Mouse (Mus musculus) midbrain, embryonic 16.5 days (tissue): ENCODE results near the gene Cdr2. TPM values are rescaled to one million over a fixed set of nuclear protein-coding genes. Genes with fewer than 3 reads are reported as not detected.
"Not testable (repeated sequence)": the region's sequence is repeated elsewhere in the genome, so short reads cannot be mapped to it uniquely, and the experiment has no call there.

Source experiments
- ATAC-seq: fragments of 200-750 bp; cut with Nextera tagmentation; 2 replicates; pipeline ENCODE4 v1.8.0; 2017; ENCODE audit warnings: moderate TSS enrichment
- H3K27ac ChIP-seq: fragments of 300-500 bp; sonication (generic); 2 replicates; pipeline ENCODE4 v1.5.1; 2014; ENCODE audit warnings: mild to moderate bottlenecking, low read length, mixed read lengths
- H3K27me3 ChIP-seq: fragments of 300-500 bp; sonication (generic); 2 replicates; pipeline ENCODE4 v1.6.1; 2014; ENCODE audit warnings: low read depth, low read length, mixed read lengths; ENCODE audit not compliant: control insufficient read depth, insufficient read depth
- H3K36me3 ChIP-seq: fragments of 300-500 bp; sonication (generic); 2 replicates; pipeline ENCODE4 v1.6.1; 2014; ENCODE audit warnings: mild to moderate bottlenecking, low read length, moderate library complexity, mixed read lengths; ENCODE audit not compliant: control insufficient read depth, insufficient read depth
- H3K4me1 ChIP-seq: fragments of 300-500 bp; sonication (generic); 2 replicates; pipeline ENCODE4 v1.6.1; 2014; ENCODE audit warnings: mild to moderate bottlenecking, low read length, mixed read lengths; ENCODE audit not compliant: control insufficient read depth, insufficient read depth
- H3K4me2 ChIP-seq: fragments of 300-500 bp; sonication (generic); 2 replicates; pipeline ENCODE4 v1.6.1; 2014; ENCODE audit warnings: mild to moderate bottlenecking, low read length, mixed read lengths
- H3K4me3 ChIP-seq: fragments of 300-500 bp; sonication (generic); 2 replicates; pipeline ENCODE4 v1.5.1; 2014; ENCODE audit warnings: low read depth, mild to moderate bottlenecking, low read length, moderate library complexity, mixed read lengths
- H3K9ac ChIP-seq: fragments of 300-500 bp; sonication (generic); 2 replicates; pipeline ENCODE4 v1.6.1; 2014; ENCODE audit warnings: low read depth, low read length, mixed read lengths
- H3K9me3 ChIP-seq: fragments of 300-500 bp; sonication (generic); replicated peaks from 2 replicates; pipeline ENCODE4 v1.6.1; 2014; ENCODE audit warnings: mild to moderate bottlenecking, low read length, mixed read lengths; ENCODE audit not compliant: control insufficient read depth, poor library complexity, severe bottlenecking
- WGBS: fragments of 180-500 bp; shearing (Covaris S2); extraction: QIAGEN DNeasy Blood & Tissue Kit; methylation state at CpG from one replicate; pipeline ENCODE4 v1.1.7; 2014; 5-methylcytosine and 5-hydroxymethylcytosine counted together
- polyA plus RNA-seq: library from polyadenylated mRNA; unstranded; fragments of >200 nt; fragmentation: Nextera tagmentation; extraction: Ambion mirVana; gene quantifications from 2 replicates; pipeline ENCODE4 v1.2.1, GENCODE M21; 2015

Cdr2 gene
- polyA plus RNA-seq, 1 experiment from 2014 or later, result 12.6 TPM

GRCm38 (mm10) chr7:120980041-120980440, 2.1 kb downstream of the Cdr2 start:
- H3K9me3 ChIP-seq, result no peaks in the 10 kb centered on the region
- H3K4me3 ChIP-seq, result no peak overlapping the region
- H3K27ac ChIP-seq, result no peak overlapping the region
- no peaks in the 10 kb centered on the region for H3K27me3 ChIP-seq
- peak overlapping the region; percentile 67; the same call in 1 of the 2 replicates for H3K4me2 ChIP-seq
- H3K36me3 ChIP-seq, result no peaks in the 10 kb centered on the region
- peaks cover 31% of the 10 kb centered on the region for H3K4me1 ChIP-seq
- H3K9ac ChIP-seq, result no peak overlapping the region
- 90% methylated on average over 4 of the region's 4 CpGs for WGBS
- ATAC-seq, result no peak

GRCm38 (mm10) chr7:120977063-120977462, 5.0 kb downstream of the Cdr2 start:
- Histone ChIP-seq H3K4me3 (no peak overlapping the region), H3K4me1 (peaks cover 27% of the 10 kb centered on the region), H3K9me3 (no peaks in the 10 kb centered on the region), H3K27me3 (no peaks in the 10 kb centered on the region), H3K9ac (no peak overlapping the region), H3K27ac (no peak overlapping the region), H3K4me2 (no peak overlapping the region), H3K36me3 (no peaks in the 10 kb centered on the region)
- no peak for ATAC-seq
- 36% methylated on average over 7 of the region's 7 CpGs for WGBS

GRCm38 (mm10) chr7:120974001-120974400, 8.1 kb downstream of the Cdr2 start:
- H3K27me3 ChIP-seq, result no peaks in the 10 kb centered on the region
- ATAC-seq, result no peak
- peaks cover 18% of the 10 kb centered on the region for H3K4me1 ChIP-seq
- no peak overlapping the region for H3K4me2 ChIP-seq
- H3K4me3 ChIP-seq, result no peak overlapping the region
- no peaks in the 10 kb centered on the region for H3K9me3 ChIP-seq
- H3K9ac ChIP-seq, result no peak overlapping the region
- H3K36me3 ChIP-seq, result 0 out of 2 replicates have a peak, but pooled peaks cover 2% of the 10 kb centered on the region
- no peak overlapping the region for H3K27ac ChIP-seq
- 95% methylated on average over 3 of the region's 3 CpGs for WGBS

- 83% methylated on average over 2 of the region's 2 CpGs for WGBS
- not testable (repeated sequence) for H3K36me3 ChIP-seq, H3K9me3 ChIP-seq, H3K4me1 ChIP-seq, H3K9ac ChIP-seq, H3K4me3 ChIP-seq, H3K27ac ChIP-seq, H3K27me3 ChIP-seq, H3K4me2 ChIP-seq, ATAC-seq
Measured at GRCm38 (mm10) chr7:120972471-120972870, 9.6 kb downstream of the Cdr2 start.

- Histone ChIP-seq H3K27ac (no peak overlapping the region), H3K4me2 (no peak overlapping the region), H3K9me3 (no peaks in the 10 kb centered on the region), H3K27me3 (no peaks in the 10 kb centered on the region), H3K4me1 (0 out of 2 replicates have a peak, but pooled peaks cover 2% of the 10 kb centered on the region), H3K9ac (no peak overlapping the region), H3K4me3 (no peak overlapping the region), H3K36me3 (0 out of 2 replicates have a peak, but pooled peaks cover 2% of the 10 kb centered on the region)
- 90% methylated on average over 5 of the region's 5 CpGs for WGBS
- no peak for ATAC-seq
Measured at GRCm38 (mm10) chr7:120970112-120970511, 12.0 kb downstream of the Cdr2 start.

GRCm38 (mm10) chr7:120969221-120969620, 12.9 kb downstream of the Cdr2 start:
- ATAC-seq, result no peak
- WGBS, result 96% methylated on average over 7 of the region's 7 CpGs
- Histone ChIP-seq H3K27me3 (no peaks in the 10 kb centered on the region), H3K4me1 (0 out of 2 replicates have a peak, but pooled peaks cover under 1% of the 10 kb centered on the region), H3K9me3 (no peaks in the 10 kb centered on the region), H3K4me3 (no peak overlapping the region), H3K36me3 (0 out of 2 replicates have a peak, but pooled peaks cover 2% of the 10 kb centered on the region), H3K4me2 (no peak overlapping the region), H3K27ac (no peak overlapping the region), H3K9ac (no peak overlapping the region)

GRCm38 (mm10) chr7:120963126-120963525, 19.0 kb downstream of the Cdr2 start:
- Histone ChIP-seq H3K27me3 (no peaks in the 10 kb centered on the region), H3K9ac (no peak overlapping the region), H3K27ac (no peak overlapping the region), H3K4me3 (no peak overlapping the region), H3K4me2 (no peak overlapping the region), H3K4me1 (no peaks in the 10 kb centered on the region), H3K9me3 (no peaks in the 10 kb centered on the region), H3K36me3 (peaks cover 3% of the 10 kb centered on the region; the same call in 1 of the 2 replicates)
- no peak for ATAC-seq
- WGBS, result 93% methylated on average over 5 of the region's 5 CpGs

GRCm38 (mm10) chr7:120961893-120962292, 20.2 kb downstream of the Cdr2 start:
- Histone ChIP-seq H3K9me3 (no peaks in the 10 kb centered on the region), H3K4me3 (no peak overlapping the region), H3K27ac (no peak overlapping the region), H3K36me3 (peaks cover 3% of the 10 kb centered on the region; the same call in 1 of the 2 replicates), H3K4me1 (no peaks in the 10 kb centered on the region), H3K4me2 (no peak overlapping the region), H3K9ac (no peak overlapping the region), H3K27me3 (no peaks in the 10 kb centered on the region)
- ATAC-seq, result no peak
- WGBS, result 78% methylated on average over 3 of the region's 3 CpGs

GRCm38 (mm10) chr7:120960601-120961000, 21.5 kb downstream of the Cdr2 start:
- H3K9me3 ChIP-seq, result no peaks in the 10 kb centered on the region
- H3K36me3 ChIP-seq, result peaks cover 3% of the 10 kb centered on the region; the same call in 1 of the 2 replicates
- no peak for ATAC-seq
- H3K4me2 ChIP-seq, result no peak overlapping the region
- H3K27ac ChIP-seq, result no peak overlapping the region
- H3K4me1 ChIP-seq, result no peaks in the 10 kb centered on the region
- WGBS, result 76% methylated on average over 6 of the region's 6 CpGs
- no peak overlapping the region for H3K4me3 ChIP-seq
- H3K9ac ChIP-seq, result no peak overlapping the region
- H3K27me3 ChIP-seq, result no peaks in the 10 kb centered on the region
